Mouse (Mus musculus): ENCODE data around the gene Gm20823. TPM values are rescaled to one million over a fixed set of nuclear protein-coding genes. Genes with fewer than 3 reads are reported as not detected.
"Not testable (repeated sequence)": the region's sequence is repeated elsewhere in the genome, so short reads cannot be mapped to it uniquely, and the experiment has no call there.

Gene Gm20823
- not detected in 2 replicates for polyA plus RNA-seq (2016; fragmentation: Nextera tagmentation; extraction: Ambion mirVana)

- H3K4me3 ChIP-seq; H3K36me3 ChIP-seq; H3K4me1 ChIP-seq; H3K9me3 ChIP-seq; H3K27ac ChIP-seq; ATAC-seq (ENCODE audit: low FRiP score, low read depth); H3K9ac ChIP-seq; H3K27me3 ChIP-seq (replicated peaks); H3K4me2 ChIP-seq (replicated peaks): not testable (repeated sequence)
- WGBS, result no CpG with 5 or more reads among the region's 4 CpGs
Measured at GRCm38 (mm10) chrY:62464745-62465144, at the start of gene Gm20823. Gene Gm20823, minus strand, starts transcription at chrY:62464845.
